Mouse (Mus musculus): ENCODE data around the gene Vwa5b1.

Vwa5b1 gene

DNA sequence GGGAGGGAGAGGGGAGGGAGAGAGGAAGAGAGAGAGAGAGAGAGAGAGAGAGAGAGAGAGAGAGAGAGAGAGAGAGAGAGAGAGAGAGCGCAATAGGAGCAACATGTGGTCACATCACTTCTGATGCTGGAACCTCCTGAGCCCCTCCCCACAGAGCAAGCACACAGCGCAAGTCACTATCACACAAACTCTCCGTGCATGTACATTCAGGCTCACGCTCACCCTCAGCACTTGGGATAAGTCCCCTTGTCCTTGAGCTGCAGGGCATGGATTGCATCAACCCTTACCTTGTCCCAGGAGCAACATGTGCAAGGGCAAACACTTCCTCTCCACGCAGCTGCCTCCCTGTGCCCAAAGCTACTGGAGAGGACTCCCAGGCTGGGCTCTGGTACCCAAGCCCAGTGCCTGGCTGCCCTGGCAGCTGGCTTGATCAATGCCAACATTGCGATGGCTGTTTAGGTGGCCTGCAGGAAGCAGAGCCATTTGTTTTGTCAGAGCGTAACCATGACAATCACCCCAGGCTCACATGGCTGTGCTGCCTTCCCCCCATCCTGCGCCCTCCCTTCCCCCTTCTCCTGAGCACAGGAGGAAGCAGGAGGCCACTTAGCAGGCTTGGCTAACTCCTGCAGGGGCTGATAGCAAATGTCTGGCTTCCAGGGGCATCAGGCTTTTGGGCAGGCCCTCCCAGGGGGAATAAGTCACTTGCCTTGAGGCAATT is at the start of gene Vwa5b1:
Vwa5b1 (minus strand) TSS at position 457 of the 718 bp plus-strand sequence.
- no peak for DNase-seq

DNA sequence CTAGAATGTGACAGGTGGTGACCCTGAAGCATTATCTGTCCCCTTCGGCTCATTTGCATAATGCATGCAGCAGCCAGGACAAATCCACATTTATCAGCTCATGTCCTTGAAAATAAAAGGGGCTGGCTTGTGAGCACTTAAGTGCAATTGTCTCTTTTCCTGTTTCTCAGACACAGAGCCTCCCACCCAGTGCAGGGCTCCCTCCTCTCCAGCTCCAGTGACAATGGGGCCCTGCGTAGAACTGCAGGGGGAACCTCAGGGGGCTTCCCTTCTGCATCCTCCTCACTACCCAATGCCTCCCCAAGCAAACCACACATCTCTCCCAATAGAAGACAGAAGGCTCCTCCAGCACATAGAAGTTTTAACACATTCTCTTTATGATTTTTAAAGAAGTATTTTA is 47.1 kb upstream of the Vwa5b1 start:
- DNase-seq: no peak

DNA sequence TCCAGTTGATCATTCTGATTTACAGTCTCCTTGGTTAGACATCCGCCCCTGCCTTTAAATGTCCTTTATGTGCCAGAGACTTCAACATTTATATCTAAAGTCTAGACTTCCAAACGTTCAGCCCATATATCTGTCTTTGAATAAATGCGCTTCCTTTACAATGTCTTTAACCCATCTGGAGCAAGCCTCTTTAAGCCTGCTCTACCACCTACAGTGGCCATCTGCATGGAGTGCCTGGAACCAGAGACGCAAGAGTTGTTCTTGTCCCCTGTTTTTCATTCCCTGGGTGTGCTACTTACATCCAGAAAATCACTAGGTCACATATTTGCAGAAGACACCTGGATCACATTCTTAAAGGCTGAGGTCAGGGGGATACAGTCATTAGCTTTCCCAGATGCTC is 44.4 kb upstream of the Vwa5b1 start:
- DNase-seq: no peak

DNA sequence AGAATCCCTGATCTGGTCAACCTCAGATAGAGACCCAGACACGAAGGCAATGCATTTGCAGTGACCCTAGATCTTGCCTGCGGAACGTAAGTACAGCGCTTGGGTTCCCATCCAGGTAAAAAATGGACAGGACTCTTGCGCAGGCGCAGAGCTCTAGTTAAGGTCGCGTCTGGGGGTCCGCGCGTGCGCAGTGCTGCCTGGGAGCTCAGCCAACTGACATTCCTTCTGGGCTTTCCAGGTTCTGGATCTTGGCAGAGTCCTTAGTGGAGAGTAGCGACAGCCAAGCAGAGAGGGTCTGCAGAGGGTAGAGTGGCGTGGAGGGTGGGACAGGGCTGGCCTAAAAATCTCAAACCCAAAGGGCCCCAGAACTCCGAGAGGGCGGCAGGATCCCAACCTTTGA is 41.9 kb upstream of the Vwa5b1 start:
- no peak for DNase-seq

DNA sequence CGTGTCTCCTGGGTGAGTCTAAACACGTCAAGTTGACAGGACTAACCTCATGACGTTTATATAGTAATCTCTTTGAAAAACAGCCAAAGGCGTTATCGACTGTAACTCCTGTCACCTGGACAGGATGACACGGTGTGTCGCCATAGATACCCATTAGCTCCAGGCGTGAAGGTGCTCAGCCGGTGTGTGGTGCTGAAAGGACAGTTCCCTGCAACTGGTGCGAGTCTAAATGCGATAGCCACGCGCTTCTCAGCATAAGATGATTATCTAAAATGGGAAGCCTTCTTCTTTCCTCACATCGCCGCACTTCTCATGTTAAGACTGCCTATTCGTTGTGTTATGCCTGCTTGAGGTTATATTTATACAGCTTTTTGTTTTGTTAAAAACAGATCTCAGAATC is 40.8 kb upstream of the Vwa5b1 start:
- no peak for DNase-seq

DNA sequence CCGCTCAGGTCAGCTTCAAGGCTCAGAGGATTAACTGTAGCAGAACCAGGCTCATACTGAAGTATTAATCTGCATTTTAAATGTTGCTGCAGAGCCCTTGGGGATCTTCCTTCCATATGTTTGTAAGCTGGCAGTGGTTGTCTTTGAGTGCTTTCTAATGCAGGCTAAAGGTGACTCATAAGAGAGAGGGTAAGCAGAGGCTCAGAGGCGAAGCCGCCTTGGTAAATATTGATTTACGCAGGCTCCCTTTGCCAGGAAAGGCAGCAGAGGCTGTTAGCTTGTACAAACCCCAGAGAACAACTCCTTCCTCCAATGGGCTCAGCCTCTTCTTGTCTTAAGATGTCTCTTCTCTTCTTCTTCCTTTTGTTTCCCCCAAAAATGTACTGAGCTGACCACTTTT is 36.5 kb upstream of the Vwa5b1 start:
- DNase-seq: no peak

DNA sequence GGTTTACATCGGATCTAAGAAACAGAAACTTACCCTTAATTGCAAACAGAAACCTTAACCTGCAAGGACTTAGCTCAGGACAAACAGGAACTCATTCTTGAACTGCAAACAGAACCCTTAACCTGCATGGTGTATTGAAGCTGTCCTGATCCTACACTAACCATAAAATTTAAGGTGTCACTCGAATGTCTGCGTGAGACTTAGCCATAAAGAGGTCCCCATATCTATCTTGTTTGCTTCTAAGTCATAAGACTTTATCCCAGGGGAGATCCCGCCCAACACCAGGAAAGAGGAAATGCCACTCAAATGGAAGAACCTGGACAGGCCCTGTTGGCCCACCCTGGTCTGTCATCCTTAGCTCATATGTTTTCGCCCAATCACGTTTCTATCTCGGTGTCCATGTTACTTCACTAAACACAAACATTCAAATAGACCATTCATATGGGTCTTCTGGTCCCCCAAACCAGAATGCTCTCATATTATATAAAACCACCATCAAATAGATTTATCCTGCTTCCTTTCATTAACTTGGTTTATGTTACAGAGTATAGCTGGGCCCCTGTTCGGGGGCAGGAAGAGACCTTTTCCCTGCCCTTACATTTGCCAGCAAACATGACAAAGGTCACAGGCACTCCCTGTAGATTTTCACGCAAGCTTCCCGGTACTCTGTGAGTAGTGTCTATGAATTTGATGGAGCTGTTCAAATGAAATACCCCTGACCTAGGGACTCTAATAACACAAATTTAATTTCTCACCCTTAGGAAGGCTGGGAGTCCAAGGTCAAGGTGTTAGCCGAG is 34.6 kb upstream of the Vwa5b1 start:
- no peak for DNase-seq

DNA sequence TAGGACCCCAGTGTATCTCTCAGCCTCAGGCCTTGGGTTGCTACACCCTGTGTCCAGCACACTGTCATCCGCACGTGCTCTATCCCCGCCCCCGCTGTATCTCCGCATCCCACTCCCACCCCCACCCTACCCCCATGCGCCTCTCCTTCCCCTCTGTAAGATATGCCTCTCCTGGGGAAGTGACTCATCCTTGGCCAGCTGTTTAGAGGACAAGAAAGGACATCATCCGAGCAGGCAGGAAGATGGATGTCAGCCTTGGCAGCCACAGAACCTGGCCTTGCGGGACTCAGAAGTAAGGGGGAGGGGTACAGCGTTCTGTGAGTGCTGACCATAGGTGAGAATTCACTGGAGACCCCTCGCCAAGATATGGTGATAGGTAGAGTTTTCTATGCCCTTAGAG is 30.8 kb upstream of the Vwa5b1 start:
- no peak for DNase-seq

DNA sequence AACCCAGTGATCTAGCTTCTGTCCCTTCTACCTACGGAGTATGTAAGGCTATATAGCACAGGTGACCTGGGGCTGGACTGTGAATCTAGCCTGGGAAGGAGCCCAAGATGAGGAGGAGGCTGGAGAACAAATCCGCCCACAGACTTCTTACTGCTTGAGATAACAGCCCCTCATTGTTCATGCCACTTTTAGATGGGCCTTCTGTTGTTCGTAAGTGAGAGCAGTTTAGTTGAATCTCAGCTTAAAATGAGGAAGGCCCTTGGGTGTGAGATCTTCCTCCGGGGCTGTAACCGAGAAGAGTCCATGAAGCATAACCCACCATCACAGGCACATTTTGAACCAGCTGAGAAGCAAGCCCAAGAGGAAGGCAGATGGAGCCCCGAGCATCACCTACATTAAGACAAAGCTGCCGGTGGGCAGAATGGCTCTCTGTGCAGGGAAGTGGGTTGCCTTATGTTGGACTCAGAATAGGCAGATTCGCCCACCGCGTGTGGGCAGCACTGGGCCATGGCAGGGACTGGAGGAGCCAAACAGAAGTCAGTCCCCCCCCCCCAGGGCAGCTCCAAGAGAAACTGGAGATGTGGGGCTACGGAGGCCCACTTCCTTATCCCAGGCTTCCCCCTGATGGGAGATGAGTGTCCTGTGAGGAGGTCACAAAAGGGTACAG is 24.4 kb upstream of the Vwa5b1 start:
- no peak for DNase-seq

DNA sequence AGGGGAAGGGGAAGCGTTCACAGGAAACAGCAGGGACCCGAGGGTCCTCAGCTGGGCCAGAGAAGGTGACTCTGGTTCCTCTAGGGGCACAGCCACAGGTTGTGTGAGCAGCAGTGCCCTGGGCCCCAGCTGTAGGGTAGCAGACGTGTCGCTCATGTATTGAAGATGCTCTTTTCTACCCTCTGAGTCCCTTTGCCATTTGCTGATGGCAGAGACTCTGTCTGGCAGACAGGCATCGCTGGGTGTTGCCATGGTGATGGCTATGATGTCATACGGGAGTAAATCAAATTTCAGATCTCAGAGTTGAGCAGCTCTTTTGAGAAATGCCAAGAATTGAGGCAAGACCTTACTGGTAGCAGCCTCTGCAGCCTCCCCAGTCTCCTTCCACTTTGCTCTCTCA is 17.4 kb upstream of the Vwa5b1 start:
- DNase-seq: no peak

DNA sequence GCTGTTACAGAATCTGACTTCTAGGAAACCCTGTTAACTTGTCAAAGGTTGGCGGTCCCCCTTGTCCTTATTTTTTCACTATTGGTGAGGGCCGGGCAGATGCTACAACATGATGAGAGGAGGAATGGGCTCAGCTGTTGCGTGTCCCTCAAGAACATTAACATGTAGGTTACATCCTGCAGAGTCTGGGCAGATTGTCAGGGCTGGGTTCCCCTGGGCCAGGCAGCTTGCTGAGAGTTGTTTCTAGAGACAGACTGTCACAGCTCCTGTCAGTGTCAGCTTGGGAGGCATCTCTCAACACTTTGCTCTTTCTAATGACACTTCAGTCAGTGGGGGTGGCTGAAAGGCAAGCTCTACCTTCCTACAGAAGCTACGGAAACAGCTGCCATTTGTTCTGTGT is 16.2 kb upstream of the Vwa5b1 start:
- DNase-seq: no peak

DNA sequence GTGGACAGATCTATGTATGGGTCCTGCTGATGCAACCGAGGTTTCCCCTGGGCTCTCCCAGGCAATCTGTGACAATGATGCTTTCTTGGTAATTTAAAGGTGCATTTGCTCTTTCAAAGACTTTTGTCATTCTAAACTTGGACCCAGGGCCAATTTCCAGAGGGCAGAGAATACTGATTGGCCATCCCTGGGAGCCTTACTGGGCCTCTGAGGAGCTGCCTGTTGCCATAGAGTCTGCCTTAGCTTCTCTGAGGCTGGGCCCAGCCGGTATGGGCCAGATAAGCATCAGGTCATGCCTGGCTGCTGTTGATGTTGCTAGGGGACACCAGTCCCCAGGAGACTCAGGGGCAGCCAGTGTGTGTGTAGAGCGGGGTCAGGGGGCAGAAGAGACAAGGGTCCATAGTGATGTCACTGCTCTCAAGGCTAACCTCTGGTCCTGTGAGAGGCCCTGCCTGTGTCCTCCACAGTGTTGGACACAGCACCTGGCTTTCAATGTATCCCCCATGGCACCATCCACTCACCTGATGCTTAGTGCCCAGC is 12.5 kb upstream of the Vwa5b1 start:
- no peak for DNase-seq

DNA sequence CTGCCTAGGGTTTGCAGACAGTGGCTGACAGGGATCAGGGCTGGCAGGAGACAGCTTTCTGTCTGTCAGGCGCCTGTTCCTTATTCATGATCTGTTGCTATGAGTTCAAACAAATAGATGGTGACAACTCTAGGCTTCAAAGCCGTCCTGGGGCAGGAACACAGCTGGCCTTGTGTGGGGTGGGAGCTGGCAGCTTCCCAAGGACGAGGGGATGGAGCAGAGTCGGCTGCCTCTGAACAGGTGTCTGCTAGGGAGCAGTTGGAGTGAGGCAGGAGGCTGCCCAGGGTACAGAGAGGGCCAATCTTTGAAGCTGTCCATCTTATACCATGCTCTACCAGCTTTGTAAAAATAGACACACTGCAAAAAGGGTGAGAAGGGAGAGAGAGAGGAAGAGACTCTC is 6.6 kb upstream of the Vwa5b1 start:
- no peak for DNase-seq

DNA sequence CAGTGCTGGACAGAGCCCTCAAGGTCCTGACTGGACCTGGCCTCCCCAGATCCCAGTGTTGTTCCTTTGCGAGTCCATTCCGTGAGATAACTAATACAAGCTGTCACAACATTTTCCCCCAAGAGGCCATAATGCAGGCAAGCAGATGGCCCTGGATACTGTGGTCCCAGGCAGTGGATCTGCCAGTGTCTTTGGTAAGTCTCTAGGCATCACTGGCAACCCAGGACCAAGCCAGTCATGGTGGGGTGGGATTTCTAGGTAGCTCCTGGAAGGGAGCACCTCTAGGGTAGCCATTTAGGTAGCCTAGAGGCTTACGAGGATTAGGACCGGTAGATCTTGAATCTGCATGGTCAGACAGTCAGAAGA is 445 bp upstream of the Vwa5b1 start:
- DNase-seq: no peak

DNA sequence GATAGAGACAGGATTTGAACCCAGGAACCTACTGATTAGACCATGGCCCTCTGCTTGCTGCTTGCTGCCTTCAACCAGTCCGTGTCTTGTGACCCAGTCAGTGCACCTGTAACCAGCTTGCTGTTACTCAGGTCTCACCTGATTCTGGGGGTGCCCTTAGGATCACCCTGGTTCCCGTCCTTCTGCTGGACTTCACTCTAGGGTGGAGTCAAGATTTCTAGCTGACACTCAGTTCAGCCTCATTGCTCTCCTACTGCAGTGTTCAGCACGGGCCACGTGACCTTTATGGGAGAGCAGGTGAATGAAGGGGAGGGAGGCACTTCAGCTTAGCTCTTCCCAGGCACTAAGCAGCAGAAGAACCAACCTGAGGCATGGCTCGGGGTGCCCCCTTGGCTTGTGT is 7.4 kb downstream of the Vwa5b1 start:
- no peak for DNase-seq

DNA sequence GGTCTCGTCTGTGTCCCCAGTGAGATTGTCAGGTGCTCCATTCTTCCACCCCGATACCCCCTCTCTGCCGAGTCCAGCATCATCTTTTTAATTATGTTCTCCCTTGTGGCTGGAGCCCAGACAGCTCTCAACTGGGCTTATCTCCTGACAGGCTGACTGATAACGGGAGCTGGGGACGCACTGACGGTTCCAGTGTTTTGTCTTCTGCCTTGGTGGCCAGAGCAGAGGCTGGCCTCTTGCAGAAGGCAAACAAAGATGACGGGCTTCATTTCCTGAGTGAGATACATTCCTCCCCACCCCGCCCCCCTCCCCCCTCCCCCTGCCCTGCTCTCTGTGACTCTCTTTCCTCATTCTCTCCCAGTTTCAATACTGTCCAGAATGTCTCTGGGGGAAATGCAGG is 21.2 kb downstream of the Vwa5b1 start:
- DNase-seq: no peak

DNA sequence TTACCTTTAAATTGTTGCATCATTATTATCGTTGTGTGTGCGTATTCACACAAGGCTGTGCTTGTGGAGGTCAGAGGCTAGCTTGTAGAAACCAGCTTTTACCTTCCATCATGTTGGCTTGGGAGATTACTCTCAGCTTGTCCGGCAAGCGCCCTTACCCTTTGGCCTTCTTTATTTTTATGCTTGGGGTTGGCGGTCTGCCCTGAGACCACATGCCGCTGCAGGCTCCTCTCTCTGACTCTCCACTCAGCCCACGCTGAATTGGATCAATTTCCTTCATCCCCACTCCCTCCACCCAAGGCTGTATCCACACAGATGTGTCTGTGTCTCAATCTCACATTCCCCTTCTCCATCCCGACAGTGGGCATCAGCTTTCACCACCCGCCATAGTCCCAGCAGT is 33.8 kb downstream of the Vwa5b1 start:
- no peak for DNase-seq

DNA sequence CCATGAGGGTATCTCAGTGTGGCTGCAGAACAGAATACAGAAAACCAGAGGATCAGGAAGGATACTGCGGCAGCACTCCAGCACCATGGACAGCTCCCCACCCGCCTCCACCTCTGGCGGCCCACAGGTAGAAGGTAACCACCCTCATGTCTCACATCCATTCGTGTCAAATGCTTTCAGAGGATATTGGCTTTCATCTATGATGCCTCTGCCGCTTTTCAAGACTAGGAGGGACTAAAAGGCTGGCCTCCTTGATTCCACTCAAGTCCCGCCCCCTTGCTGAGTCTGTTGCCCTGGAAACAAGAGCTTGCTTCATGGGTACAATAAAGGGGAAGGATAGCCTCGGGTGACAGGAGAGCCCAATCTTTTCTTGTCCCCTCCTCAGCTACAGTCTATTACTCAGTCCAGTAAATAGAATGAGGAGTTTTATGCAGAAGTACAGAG is 37.8 kb downstream of the Vwa5b1 start:
- DNase-seq: no peak

DNA sequence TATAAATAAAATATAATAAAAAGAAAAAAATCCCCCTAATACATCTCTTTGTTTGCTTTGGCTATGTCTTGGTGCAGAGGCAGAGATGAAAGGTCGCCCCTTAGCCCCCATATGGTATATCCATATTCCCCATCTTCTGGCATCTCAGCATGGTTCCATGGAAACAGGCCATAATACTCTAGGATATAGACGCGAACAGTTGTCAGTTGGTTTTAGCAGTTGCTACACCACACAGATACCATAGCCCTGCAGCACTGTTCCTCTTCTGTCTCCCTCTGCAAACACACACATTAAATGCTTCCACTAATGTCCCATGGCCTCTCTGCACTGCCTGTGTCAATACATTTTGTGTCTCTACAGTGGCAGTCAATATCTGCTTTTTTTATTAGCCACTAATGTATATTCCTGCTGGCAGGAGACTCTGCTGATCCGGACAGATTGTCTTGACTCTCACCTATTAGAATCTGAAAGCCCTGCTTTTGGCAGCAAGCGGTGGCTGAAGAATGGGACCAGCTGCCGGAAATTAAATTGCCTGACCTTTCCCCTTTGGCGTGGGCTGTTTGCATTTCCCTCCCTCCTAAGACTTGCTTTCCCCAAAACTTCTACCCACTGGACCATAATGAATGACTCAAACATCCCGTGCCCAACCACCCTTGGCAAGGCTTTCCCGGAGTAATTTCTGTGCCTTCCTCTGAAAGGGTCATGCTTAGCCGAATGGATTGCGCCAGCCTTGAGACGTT is 39.1 kb downstream of the Vwa5b1 start:
- DNase-seq: no peak

DNA sequence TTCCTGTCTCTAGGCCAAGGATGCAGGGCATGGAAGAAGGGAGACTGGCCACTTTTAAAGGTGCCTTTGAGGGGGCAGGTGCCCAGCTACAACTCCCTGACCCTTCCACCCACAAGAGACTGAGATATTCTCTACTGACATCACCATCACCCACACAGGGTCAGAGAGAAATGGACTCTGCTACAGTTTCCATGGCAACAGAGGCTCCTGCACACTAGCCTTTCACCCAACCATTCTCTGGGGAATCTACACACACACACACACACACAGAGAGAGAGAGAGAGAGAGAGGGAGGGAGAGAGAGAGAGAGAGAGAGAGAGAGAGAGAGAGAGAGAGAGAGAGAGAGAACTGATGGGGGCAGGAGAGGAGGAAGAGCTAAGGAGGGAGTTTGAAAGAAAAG is 50.7 kb downstream of the Vwa5b1 start:
- DNase-seq: no peak

DNA sequence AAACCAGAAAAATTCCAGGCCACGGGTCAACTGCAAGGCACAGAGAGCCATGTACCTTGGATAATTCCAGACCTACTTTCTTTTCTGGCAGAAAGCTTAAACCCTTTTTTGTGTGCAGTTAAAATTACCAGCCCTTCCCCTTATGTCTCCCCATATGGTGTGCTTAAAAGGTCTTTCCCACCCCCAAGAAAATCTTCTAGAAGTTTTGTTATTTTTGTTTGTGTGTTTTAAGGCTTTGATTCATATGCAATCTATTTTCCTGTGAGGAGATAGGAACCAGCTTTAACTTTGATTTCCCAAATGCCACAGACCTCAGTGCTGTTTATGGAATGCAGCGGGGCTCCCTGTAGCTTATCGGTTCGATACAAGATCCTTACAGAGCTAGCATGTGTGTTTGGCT is 53.2 kb downstream of the Vwa5b1 start:
- DNase-seq: no peak

DNA sequence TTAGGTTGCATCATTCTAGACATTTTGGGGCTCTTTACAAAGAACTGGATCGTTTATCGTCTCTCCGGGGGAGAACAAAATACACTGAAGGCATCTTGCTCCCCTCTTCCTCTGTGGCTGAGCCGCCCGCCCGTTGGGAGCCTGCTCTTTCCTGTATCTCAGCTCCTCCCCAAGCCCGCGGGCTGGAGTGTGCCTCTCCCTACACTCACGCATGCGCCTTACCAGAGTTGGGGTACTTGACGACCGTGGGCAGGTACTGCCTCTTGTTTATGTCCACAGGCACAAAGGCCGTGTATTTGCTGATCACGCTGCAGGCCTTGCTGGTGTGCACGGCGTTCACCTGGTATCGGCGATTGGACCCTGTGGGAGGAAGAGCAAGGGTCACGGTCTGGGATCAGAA is 57.3 kb downstream of the Vwa5b1 start:
- DNase-seq: no peak

DNA sequence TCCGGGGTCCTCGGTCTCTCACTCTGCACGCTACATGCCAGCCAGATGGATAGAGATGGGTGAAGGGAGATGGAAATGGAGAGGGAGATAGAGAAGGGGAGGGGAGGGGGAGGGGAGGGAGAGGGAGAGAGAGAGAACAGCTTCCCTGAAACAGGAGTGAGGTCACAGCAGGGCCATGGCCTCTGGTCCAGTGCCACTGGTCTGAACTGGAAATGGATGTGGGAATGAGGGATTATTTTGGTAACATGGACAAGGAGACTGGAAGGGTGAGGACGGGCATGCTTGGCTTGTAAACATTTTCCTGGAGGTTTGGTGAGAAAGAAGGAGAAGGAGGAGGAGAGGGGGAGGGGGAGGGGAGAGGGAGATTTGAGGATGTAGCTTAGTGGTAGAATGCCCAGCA is 59.0 kb downstream of the Vwa5b1 start:
- DNase-seq: no peak

Data from heart, adult 11 months (tissue).